21 mouse cellular contexts compared by ENCODE assay signal in genomic region chr7:67241969-67242368, GRCm38 (mm10). TPM values are rescaled to one million over a fixed set of nuclear protein-coding genes. Genes with fewer than 3 reads are reported as not detected.
DNase-seq lines count a peak whose midpoint lies in the region; ATAC-seq and TF ChIP-seq lines count a peak whose summit lies in the region.
"Had no signal": no experiment of that assay in that cellular context is flagged by ENCODE, and none has a peak within 500 bp of the region (broad histone marks: within the 10 kb centered on the region; RNA-seq: fewer than 3 reads in every experiment).

No protein-coding gene starts in this region.

- DNase-seq in heart, postnatal 0 days (ENCODE audit: low spot score), result no peak
- no peak for DNase-seq in heart, postnatal 10 days
- DNase-seq in 3T3-L1 (ENCODE audit: low read depth, low spot score), result peak; percentile 67
- peak; percentile 45 for DNase-seq in brain, adult 2 months (ENCODE audit: low read depth, low spot score)
- no peak for DNase-seq in frontal cortex, postnatal 36 days (ENCODE audit: low spot score in 2 of 2)
- no peak for DNase-seq in cerebellum, postnatal 4 days (ENCODE audit: low spot score in 2 of 2)
- DNase-seq: adrenal gland, postnatal 25 days; cerebellum, adult 11-12 months; cerebellum, postnatal 25 days; forebrain, postnatal 0 days; heart, adult 2 months; heart, postnatal 36 days; thymus, postnatal 36 days had no signal

- H3K4me3 ChIP-seq in heart, postnatal 0 days (ENCODE audit: low read depth, low read length), result no peak overlapping the region
- no peak overlapping the region for H3K4me3 ChIP-seq in macrophage (ENCODE audit: inconsistent target)
- H3K4me3 ChIP-seq: forebrain, embryonic 10.5 days; heart, adult 2 months; hindbrain, embryonic 15.5 days; intestine, embryonic 15.5 days; limb, embryonic 12.5 days; midbrain, embryonic 15.5 days; neural tube, embryonic 15.5 days had no signal

- no peak overlapping the region for H3K9ac ChIP-seq in heart, postnatal 0 days (replicated peaks; ENCODE audit: low read depth, low read length)
- H3K9ac ChIP-seq: forebrain, postnatal 0 days; hindbrain, embryonic 15.5 days; intestine, embryonic 15.5 days; limb, embryonic 12.5 days; liver, embryonic 14.5 days; midbrain, embryonic 15.5 days; neural tube, embryonic 15.5 days had no signal

- no peak for ATAC-seq in heart, postnatal 0 days (ENCODE audit: insufficient read depth, low read depth)
- ATAC-seq: forebrain, postnatal 0 days; intestine, embryonic 15.5 days; midbrain, embryonic 15.5 days had no signal

- no peak for TF ChIP-seq EP300 in heart, postnatal 0 days (IDR thresholded peaks at IDR 0.05; ENCODE audit: low read depth)

- H3K4me1 ChIP-seq in heart, postnatal 0 days (ENCODE audit: control insufficient read depth, insufficient read depth), result peaks cover 24% of the 10 kb centered on the region; the same call in 1 of the 2 replicates
- H3K4me1 ChIP-seq: forebrain, embryonic 10.5 days; hindbrain, embryonic 15.5 days; intestine, embryonic 15.5 days; midbrain, embryonic 15.5 days; neural tube, embryonic 15.5 days had no signal

- intact Hi-C loops in heart, postnatal 10 days (cut with DNase I), result loop anchor here (5.0 kb wide), 2 partner anchors 130 to 220 kb away; partner anchors contain the start of gene Mef2a

- no peaks in the 10 kb centered on the region for H3K27me3 ChIP-seq in heart, postnatal 0 days (ENCODE audit: control insufficient read depth, insufficient read depth, low read length)
- H3K27me3 ChIP-seq: hindbrain, embryonic 15.5 days; intestine, embryonic 15.5 days; limb, embryonic 12.5 days; midbrain, embryonic 15.5 days; neural tube, embryonic 15.5 days had no signal

- TF ChIP-seq CTCF in heart, postnatal 0 days (IDR thresholded peaks at IDR 0.05; ENCODE audit: low read depth), result no peak

- WGBS in heart, postnatal 0 days, result 24% methylated on average over 3 of the region's 3 CpGs
- WGBS in macrophage (ENCODE audit: missing documents), result 5% methylated on average over 3 of the region's 3 CpGs

- peaks cover 39% of the 10 kb centered on the region for H3K36me3 ChIP-seq in heart, postnatal 0 days (replicated peaks; ENCODE audit: control insufficient read depth, insufficient read depth, low read length)
- peaks cover 14% of the 10 kb centered on the region; the same call in 1 of the 2 replicates for H3K36me3 ChIP-seq in macrophage (ENCODE audit: inconsistent target)

- H3K27ac ChIP-seq in heart, postnatal 0 days (ENCODE audit: low read depth), result peak overlapping the region; percentile 51
- peak overlapping the region; percentile 52 for H3K27ac ChIP-seq in macrophage
- H3K27ac ChIP-seq: forebrain, embryonic 10.5 days; heart, adult 2 months; hindbrain, embryonic 15.5 days; intestine, embryonic 15.5 days; limb, embryonic 12.5 days; liver, embryonic 14.5 days; midbrain, embryonic 15.5 days; neural tube, embryonic 15.5 days had no signal

- no peak overlapping the region for H3K4me2 ChIP-seq in heart, postnatal 0 days (ENCODE audit: low read depth, low read length)
- H3K4me2 ChIP-seq: hindbrain, embryonic 15.5 days; intestine, embryonic 15.5 days; limb, embryonic 12.5 days; midbrain, embryonic 15.5 days; neural tube, embryonic 15.5 days had no signal

- H3K79me2 ChIP-seq in macrophage (ENCODE audit: inconsistent target), result peaks cover 83% of the 10 kb centered on the region

- H3K9me3 ChIP-seq in heart, postnatal 0 days (replicated peaks; ENCODE audit: control insufficient read depth, low read length), result no peaks in the 10 kb centered on the region
- H3K9me3 ChIP-seq: forebrain, embryonic 10.5 days; hindbrain, embryonic 15.5 days; intestine, embryonic 15.5 days; limb, embryonic 12.5 days; midbrain, embryonic 15.5 days; neural tube, embryonic 15.5 days had no signal

RNA-seq across cellular contexts. Expression of gene Lysmd4, which starts 19.6 kb away (rescaled TPM):
- 15.1 and 15.9 TPM in 2 replicates for total RNA-seq in heart, postnatal 0 days (2014; rRNA removed; ENCODE audit: low replicate concordance)
- polyA plus RNA-seq in heart, postnatal 0 days (2015; fragmentation: Nextera tagmentation; extraction: Ambion mirVana), result 14.8 and 15.0 TPM in 2 replicates
- total RNA-seq in heart, postnatal 10 days (2021), result 10 to 100 TPM; 15.5 to 17.7 TPM
- 10 to 100 TPM in 6 of 26 experiments, 1 to 10 TPM in 20; 2.7 to 14.5 (median 7.4) TPM for total RNA-seq in macrophage (2018; cell fraction: chromatin; rRNA removed)
- 1 to 10 TPM; 2.8 to 7.6 (median 5.9) TPM for total RNA-seq in macrophage (2018; cell fraction: cytosol; rRNA removed)
- 10 to 100 TPM in 6 of 26 experiments, 1 to 10 TPM in 20; 2.4 to 16.1 (median 6.8) TPM for total RNA-seq in macrophage (2018; cell fraction: nucleus; rRNA removed)
- 5.3 to 8.5 TPM (median 6.2 TPM) in 3 replicates for polyA plus RNA-seq in macrophage (2018)

Comparison
In these comparisons a context has a peak if more than half of its experiments do, and no peak if none do; other contexts are left out.
1. DNase-seq: peak in 3T3-L1 (single experiment) and brain, adult 2 months (single experiment); none in heart, postnatal 0 days (single experiment), heart, postnatal 10 days (0 of 2), frontal cortex, postnatal 36 days (0 of 2) and cerebellum, postnatal 4 days (0 of 2).